Mouse (Mus musculus): ENCODE measurements around the gene Tmem252. TPM values are rescaled to one million over a fixed set of nuclear protein-coding genes. Genes with fewer than 3 reads are reported as not detected.

Gene Tmem252
- total and polyA plus RNA-seq, 3 experiments = 0.05 TPM; not detected in 2

DNA sequence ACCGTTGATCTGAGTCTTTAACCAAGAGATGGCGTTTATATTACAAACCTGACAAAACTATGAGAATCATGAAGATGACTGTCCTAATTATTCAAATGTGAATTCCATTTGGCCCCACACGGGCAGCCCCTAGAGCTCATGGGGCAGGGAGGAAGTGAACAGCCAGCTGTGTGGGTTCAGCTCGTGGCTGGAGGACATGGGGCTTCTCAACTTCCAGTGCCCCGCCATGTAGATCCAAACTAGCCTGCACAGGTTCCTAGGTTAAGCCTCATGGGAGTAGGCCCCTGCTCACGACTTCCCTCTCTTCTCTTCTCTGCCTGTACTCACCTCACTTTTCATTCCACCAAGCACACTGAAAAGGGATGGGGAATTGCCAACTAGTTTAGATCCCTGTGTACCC lies 14.5 kb downstream of the Tmem252 start:
- ATAC-seq (ENCODE audit: extremely low read depth, insufficient number of reproducible peaks, low FRiP score, poor library complexity, severe bottlenecking) (no peak), DNase-seq (ENCODE audit: low spot score) (no peak)
- H3K9me3 ChIP-seq (replicated peaks) = no peaks in the 10 kb centered on the region
- no peak overlapping the region for H3K4me3 ChIP-seq (ENCODE audit: low read depth, low read length)
- TF ChIP-seq GATA1 (IDR thresholded peaks at IDR 0.05; ENCODE audit: borderline replicate concordance, low read length) = no peak
- no peak for TF ChIP-seq TAL1 (conservative IDR thresholded peaks at IDR 0.05; ENCODE audit: low read depth, low read length)
- TF ChIP-seq GATA2 (IDR thresholded peaks at IDR 0.05; ENCODE audit: borderline replicate concordance, low read depth, low read length) = no peak
- no peak for TF ChIP-seq CTCF (IDR thresholded peaks at IDR 0.05; ENCODE audit: low read depth, low read length)
- no peak for TF ChIP-seq POLR2AphosphoS5 (IDR thresholded peaks at IDR 0.05; ENCODE audit: insufficient replicate concordance, low read depth, low read length)
- no peaks in the 10 kb centered on the region for H3K36me3 ChIP-seq (replicated peaks)
- no peaks in the 10 kb centered on the region for H3K4me1 ChIP-seq (ENCODE audit: insufficient read depth, low read depth, low read length)
- peaks cover 2% of the 10 kb centered on the region; the same call in 1 of the 2 replicates for H3K27me3 ChIP-seq (ENCODE audit: insufficient read depth, low read length)

- no peaks in the 10 kb centered on the region for H3K27me3 ChIP-seq (ENCODE audit: insufficient read depth, low read length)
- no peaks in the 10 kb centered on the region for H3K36me3 ChIP-seq (replicated peaks)
- no peak for DNase-seq (ENCODE audit: low spot score)
- no peak overlapping the region for H3K4me3 ChIP-seq (ENCODE audit: low read depth, low read length)
- ATAC-seq (ENCODE audit: extremely low read depth, insufficient number of reproducible peaks, low FRiP score, poor library complexity, severe bottlenecking) = no peak
- TF ChIP-seq GATA1 (IDR thresholded peaks at IDR 0.05; ENCODE audit: borderline replicate concordance, low read length) = no peak
- TF ChIP-seq TAL1 (conservative IDR thresholded peaks at IDR 0.05; ENCODE audit: low read depth, low read length) = no peak
- TF ChIP-seq POLR2AphosphoS5 (IDR thresholded peaks at IDR 0.05; ENCODE audit: insufficient replicate concordance, low read depth, low read length) = no peak
- TF ChIP-seq CTCF (IDR thresholded peaks at IDR 0.05; ENCODE audit: low read depth, low read length) = no peak
- TF ChIP-seq GATA2 (IDR thresholded peaks at IDR 0.05; ENCODE audit: borderline replicate concordance, low read depth, low read length) = no peak
- H3K4me1 ChIP-seq (ENCODE audit: insufficient read depth, low read depth, low read length) = no peaks in the 10 kb centered on the region
- no peaks in the 10 kb centered on the region for H3K9me3 ChIP-seq (replicated peaks)
Measured at GRCm38 (mm10) chr19:24689531-24689930, 15.7 kb downstream of the Tmem252 start.

GRCm38 (mm10) chr19:24692691-24693090 lies 18.9 kb downstream of the Tmem252 start:
- H3K4me1 ChIP-seq (ENCODE audit: insufficient read depth, low read depth, low read length) = no peaks in the 10 kb centered on the region
- no peak overlapping the region for H3K4me3 ChIP-seq (ENCODE audit: low read depth, low read length)
- DNase-seq (ENCODE audit: low spot score) (no peak), ATAC-seq (ENCODE audit: extremely low read depth, insufficient number of reproducible peaks, low FRiP score, poor library complexity, severe bottlenecking) (no peak)
- peaks cover 2% of the 10 kb centered on the region; the same call in 1 of the 2 replicates for H3K27me3 ChIP-seq (ENCODE audit: insufficient read depth, low read length)
- H3K9me3 ChIP-seq (replicated peaks) = no peaks in the 10 kb centered on the region
- no peak for TF ChIP-seq TAL1 (conservative IDR thresholded peaks at IDR 0.05; ENCODE audit: low read depth, low read length)
- TF ChIP-seq GATA1 (IDR thresholded peaks at IDR 0.05; ENCODE audit: borderline replicate concordance, low read length) = no peak
- TF ChIP-seq CTCF (IDR thresholded peaks at IDR 0.05; ENCODE audit: low read depth, low read length) = no peak
- TF ChIP-seq POLR2AphosphoS5 (IDR thresholded peaks at IDR 0.05; ENCODE audit: insufficient replicate concordance, low read depth, low read length) = no peak
- no peak for TF ChIP-seq GATA2 (IDR thresholded peaks at IDR 0.05; ENCODE audit: borderline replicate concordance, low read depth, low read length)
- H3K36me3 ChIP-seq (replicated peaks) = no peaks in the 10 kb centered on the region

DNA sequence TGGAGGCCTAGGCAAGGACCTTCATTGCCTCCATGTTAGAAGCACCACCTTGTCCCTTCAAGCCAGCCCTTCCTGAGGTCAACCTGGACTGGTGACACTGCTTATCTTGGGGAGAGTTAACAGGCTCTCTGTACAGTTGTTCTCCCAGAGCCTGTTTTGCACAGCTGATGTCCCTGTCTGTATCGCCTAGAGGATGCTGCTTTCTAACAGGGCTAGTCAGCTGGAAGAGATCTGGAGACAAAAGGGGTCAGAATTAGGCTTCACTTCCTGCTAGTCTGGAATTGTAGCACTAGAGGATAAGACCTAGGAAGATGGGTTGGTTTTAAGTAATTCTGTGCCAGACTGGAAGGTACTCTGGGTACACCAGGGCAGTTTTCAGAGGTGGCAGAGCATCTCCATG lies 24.1 kb downstream of the Tmem252 start:
- Histone ChIP-seq H3K27me3 (ENCODE audit: insufficient read depth, low read length) (peaks cover 4% of the 10 kb centered on the region; the same call in 1 of the 2 replicates), H3K9me3 (replicated peaks) (no peaks in the 10 kb centered on the region), H3K4me1 (ENCODE audit: insufficient read depth, low read depth, low read length) (no peaks in the 10 kb centered on the region), H3K4me3 (ENCODE audit: low read depth, low read length) (no peak overlapping the region), H3K36me3 (replicated peaks) (no peaks in the 10 kb centered on the region)
- TF ChIP-seq GATA1 (IDR thresholded peaks at IDR 0.05; ENCODE audit: borderline replicate concordance, low read length) = no peak
- no peak for TF ChIP-seq TAL1 (conservative IDR thresholded peaks at IDR 0.05; ENCODE audit: low read depth, low read length)
- TF ChIP-seq POLR2AphosphoS5 (IDR thresholded peaks at IDR 0.05; ENCODE audit: insufficient replicate concordance, low read depth, low read length) = no peak
- no peak for TF ChIP-seq CTCF (IDR thresholded peaks at IDR 0.05; ENCODE audit: low read depth, low read length)
- TF ChIP-seq GATA2 (IDR thresholded peaks at IDR 0.05; ENCODE audit: borderline replicate concordance, low read depth, low read length) = no peak
- DNase-seq (ENCODE audit: low spot score) (no peak), ATAC-seq (ENCODE audit: extremely low read depth, insufficient number of reproducible peaks, low FRiP score, poor library complexity, severe bottlenecking) (no peak)

GRCm38 (mm10) chr19:24698651-24699050 lies 24.8 kb downstream of the Tmem252 start:
- no peak for ATAC-seq (ENCODE audit: extremely low read depth, insufficient number of reproducible peaks, low FRiP score, poor library complexity, severe bottlenecking)
- no peak for DNase-seq (ENCODE audit: low spot score)
- no peaks in the 10 kb centered on the region for H3K4me1 ChIP-seq (ENCODE audit: insufficient read depth, low read depth, low read length)
- peaks cover 4% of the 10 kb centered on the region; the same call in 1 of the 2 replicates for H3K27me3 ChIP-seq (ENCODE audit: insufficient read depth, low read length)
- no peak overlapping the region for H3K4me3 ChIP-seq (ENCODE audit: low read depth, low read length)
- H3K9me3 ChIP-seq (replicated peaks) = no peaks in the 10 kb centered on the region
- TF ChIP-seq GATA1 (IDR thresholded peaks at IDR 0.05; ENCODE audit: borderline replicate concordance, low read length) (no peak), GATA2 (IDR thresholded peaks at IDR 0.05; ENCODE audit: borderline replicate concordance, low read depth, low read length) (no peak), POLR2AphosphoS5 (IDR thresholded peaks at IDR 0.05; ENCODE audit: insufficient replicate concordance, low read depth, low read length) (no peak), TAL1 (conservative IDR thresholded peaks at IDR 0.05; ENCODE audit: low read depth, low read length) (no peak), CTCF (IDR thresholded peaks at IDR 0.05; ENCODE audit: low read depth, low read length) (no peak)
- no peaks in the 10 kb centered on the region for H3K36me3 ChIP-seq (replicated peaks)

DNA sequence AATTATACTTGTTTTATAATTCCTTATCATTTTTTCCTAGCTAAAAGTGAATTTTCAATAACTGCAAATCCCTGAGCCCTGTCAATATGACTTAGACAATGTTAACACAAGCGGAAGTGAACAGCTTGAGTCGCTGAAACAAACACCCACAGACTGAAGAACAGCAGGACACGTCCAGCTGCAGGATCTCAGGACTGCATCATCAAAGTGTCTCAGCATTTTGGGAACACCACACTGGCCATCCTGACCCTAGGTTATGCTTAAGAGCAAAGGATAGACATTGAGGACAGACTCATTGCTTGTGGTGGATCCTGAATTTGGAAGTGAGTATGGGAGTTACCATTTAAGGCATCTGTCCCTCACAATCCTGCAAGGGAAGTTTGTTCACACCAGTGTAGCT lies 25.4 kb downstream of the Tmem252 start:
- DNase-seq (ENCODE audit: low spot score) (no peak), ATAC-seq (ENCODE audit: extremely low read depth, insufficient number of reproducible peaks, low FRiP score, poor library complexity, severe bottlenecking) (no peak)
- TF ChIP-seq CTCF (IDR thresholded peaks at IDR 0.05; ENCODE audit: low read depth, low read length) (no peak), POLR2AphosphoS5 (IDR thresholded peaks at IDR 0.05; ENCODE audit: insufficient replicate concordance, low read depth, low read length) (no peak), TAL1 (conservative IDR thresholded peaks at IDR 0.05; ENCODE audit: low read depth, low read length) (no peak), GATA1 (IDR thresholded peaks at IDR 0.05; ENCODE audit: borderline replicate concordance, low read length) (no peak), GATA2 (IDR thresholded peaks at IDR 0.05; ENCODE audit: borderline replicate concordance, low read depth, low read length) (no peak)
- Histone ChIP-seq H3K36me3 (replicated peaks) (no peaks in the 10 kb centered on the region), H3K9me3 (replicated peaks) (no peaks in the 10 kb centered on the region), H3K4me1 (ENCODE audit: insufficient read depth, low read depth, low read length) (no peaks in the 10 kb centered on the region), H3K4me3 (ENCODE audit: low read depth, low read length) (no peak overlapping the region), H3K27me3 (ENCODE audit: insufficient read depth, low read length) (peaks cover 4% of the 10 kb centered on the region; the same call in 1 of the 2 replicates)
